Mouse (Mus musculus) liver, embryonic 13.5 days (tissue): ENCODE results near the gene Abi3bp. TPM values are rescaled to one million over a fixed set of nuclear protein-coding genes. Genes with fewer than 3 reads are reported as not detected.

Experiments used
- ATAC-seq: fragments of 200-750 bp; cut with Nextera tagmentation; 2 replicates; pipeline ENCODE4 v1.8.0; 2017; ENCODE audit warnings: low read depth, mild to moderate bottlenecking, moderate number of reproducible peaks, moderate library complexity
- DNase-seq: peaks from one replicate; pipeline ENCODE4 v3.0.0; 2022
- H3K27ac ChIP-seq: fragments of 300-500 bp; sonication (generic); 2 replicates; pipeline ENCODE4 v1.5.1; 2015; ENCODE audit warnings: moderate library complexity, mild to moderate bottlenecking, inconsistent platforms
- H3K27me3 ChIP-seq: fragments of 300-500 bp; sonication (generic); 2 replicates; pipeline ENCODE4 v1.6.1; 2015; ENCODE audit warnings: mild to moderate bottlenecking, inconsistent platforms
- H3K36me3 ChIP-seq: fragments of 300-500 bp; sonication (generic); 2 replicates; pipeline ENCODE4 v1.6.1; 2015; ENCODE audit warnings: mild to moderate bottlenecking, inconsistent platforms
- H3K4me1 ChIP-seq: fragments of 300-500 bp; sonication (generic); replicated peaks from 2 replicates; pipeline ENCODE4 v1.6.1; 2015; ENCODE audit warnings: inconsistent platforms
- H3K4me2 ChIP-seq: fragments of 300-500 bp; sonication (generic); 2 replicates; pipeline ENCODE4 v1.6.1; 2015; ENCODE audit warnings: inconsistent platforms, mild to moderate bottlenecking, moderate library complexity
- H3K4me3 ChIP-seq: fragments of 300-500 bp; sonication (generic); replicated peaks from 2 replicates; pipeline ENCODE4 v1.5.1; 2015; ENCODE audit warnings: mild to moderate bottlenecking, inconsistent platforms
- H3K9ac ChIP-seq: fragments of 300-500 bp; sonication (generic); 2 replicates; pipeline ENCODE4 v1.6.1; 2015; ENCODE audit warnings: mild to moderate bottlenecking, inconsistent platforms
- H3K9me3 ChIP-seq: fragments of 300-500 bp; sonication (generic); replicated peaks from 2 replicates; pipeline ENCODE4 v1.6.1; 2016; ENCODE audit warnings: inconsistent platforms
- WGBS: fragments of 180-500 bp; shearing (Covaris S2); methylation state at CpG from one replicate; pipeline ENCODE4 v1.1.7; 2015; ENCODE audit not compliant: insufficient replicate concordance; 5-methylcytosine and 5-hydroxymethylcytosine counted together
- polyA plus RNA-seq: library from polyadenylated mRNA; unstranded; fragments of >200 nt; fragmentation: Nextera tagmentation; extraction: Ambion mirVana; gene quantifications from 2 replicates; pipeline ENCODE4 v1.2.1, GENCODE M21; 2015

Abi3bp gene
- polyA plus RNA-seq, 1 experiment from 2014 or later, result 0.21 TPM

- no peaks in the 10 kb centered on the region for H3K36me3 ChIP-seq
Observed at GRCm38 (mm10) chr16:56518024-56518423, 40.3 kb downstream of the Abi3bp start.

GRCm38 (mm10) chr16:56524359-56524758, 46.7 kb downstream of the Abi3bp start:
- Histone ChIP-seq H3K4me3 (no peak overlapping the region), H3K9me3 (no peaks in the 10 kb centered on the region), H3K4me1 (no peaks in the 10 kb centered on the region), H3K9ac (no peak overlapping the region), H3K27me3 (no peaks in the 10 kb centered on the region), H3K4me2 (no peak overlapping the region), H3K27ac (no peak overlapping the region), H3K36me3 (no peaks in the 10 kb centered on the region)
- 29% methylated on average over 8 of the region's 8 CpGs for WGBS
- ATAC-seq (no peak), DNase-seq (no peak)

More at GRCm38 (mm10) chr16:56518024-56518423, 40.3 kb downstream of the Abi3bp start:
- ATAC-seq, result no peak
- DNase-seq, result no peak
- Histone ChIP-seq H3K9ac (no peak overlapping the region), H3K27me3 (no peaks in the 10 kb centered on the region), H3K4me2 (no peak overlapping the region), H3K4me3 (no peak overlapping the region), H3K9me3 (no peaks in the 10 kb centered on the region), H3K4me1 (no peaks in the 10 kb centered on the region), H3K27ac (no peak overlapping the region)
- 69% methylated on average over 9 of the region's 9 CpGs for WGBS

- no peaks in the 10 kb centered on the region for H3K36me3 ChIP-seq
- no peaks in the 10 kb centered on the region for H3K4me1 ChIP-seq
- DNase-seq, result no peak
- H3K9me3 ChIP-seq, result no peaks in the 10 kb centered on the region
- no peak for ATAC-seq
- H3K27ac ChIP-seq, result no peak overlapping the region
- no peaks in the 10 kb centered on the region for H3K27me3 ChIP-seq
- no peak overlapping the region for H3K9ac ChIP-seq
- no peak overlapping the region for H3K4me3 ChIP-seq
- 73% methylated on average over 1 of the region's 1 CpGs for WGBS
- no peak overlapping the region for H3K4me2 ChIP-seq
Observed at GRCm38 (mm10) chr16:56526482-56526881, 48.8 kb downstream of the Abi3bp start.

- DNase-seq, result no peak
- 49% methylated on average over 3 of the region's 3 CpGs for WGBS
Observed at GRCm38 (mm10) chr16:56528079-56528688, 50.5 kb downstream of the Abi3bp start.

GRCm38 (mm10) chr16:56579536-56579935, 101.9 kb downstream of the Abi3bp start:
- Histone ChIP-seq H3K4me3 (no peak overlapping the region), H3K9ac (no peak overlapping the region), H3K4me1 (no peaks in the 10 kb centered on the region), H3K4me2 (no peak overlapping the region), H3K36me3 (no peaks in the 10 kb centered on the region), H3K27me3 (no peaks in the 10 kb centered on the region), H3K27ac (no peak overlapping the region), H3K9me3 (no peaks in the 10 kb centered on the region)
- WGBS, result 54% methylated on average over 1 of the region's 1 CpGs
- ATAC-seq (no peak), DNase-seq (no peak)

More at GRCm38 (mm10) chr16:56528079-56528688, 50.5 kb downstream of the Abi3bp start:
- H3K36me3 ChIP-seq, result no peaks in the 10 kb centered on the region
- no peaks in the 10 kb centered on the region for H3K9me3 ChIP-seq
- no peaks in the 10 kb centered on the region for H3K4me1 ChIP-seq
- H3K9ac ChIP-seq, result no peak overlapping the region
- H3K27ac ChIP-seq, result no peak overlapping the region
- no peak overlapping the region for H3K4me3 ChIP-seq
- no peaks in the 10 kb centered on the region for H3K27me3 ChIP-seq
- no peak overlapping the region for H3K4me2 ChIP-seq
- no peak for ATAC-seq

GRCm38 (mm10) chr16:56593581-56593980, 115.9 kb downstream of the Abi3bp start:
- H3K4me2 ChIP-seq, result no peak overlapping the region
- no peaks in the 10 kb centered on the region for H3K27me3 ChIP-seq
- H3K4me3 ChIP-seq, result no peak overlapping the region
- no peaks in the 10 kb centered on the region for H3K36me3 ChIP-seq
- DNase-seq, result no peak
- no peak overlapping the region for H3K9ac ChIP-seq
- H3K4me1 ChIP-seq, result no peaks in the 10 kb centered on the region
- WGBS, result 60% methylated on average over 5 of the region's 5 CpGs
- H3K9me3 ChIP-seq, result no peaks in the 10 kb centered on the region
- no peak overlapping the region for H3K27ac ChIP-seq
- no peak for ATAC-seq

GRCm38 (mm10) chr16:56594866-56595265, 117.2 kb downstream of the Abi3bp start:
- no peak for ATAC-seq
- Histone ChIP-seq H3K9me3 (no peaks in the 10 kb centered on the region), H3K4me2 (no peak overlapping the region), H3K27me3 (no peaks in the 10 kb centered on the region), H3K4me1 (no peaks in the 10 kb centered on the region), H3K4me3 (no peak overlapping the region), H3K36me3 (no peaks in the 10 kb centered on the region), H3K9ac (no peak overlapping the region), H3K27ac (no peak overlapping the region)
- no peak for DNase-seq
- WGBS, result 74% methylated on average over 6 of the region's 6 CpGs

- H3K9me3 ChIP-seq, result no peaks in the 10 kb centered on the region
- WGBS, result 63% methylated on average over 4 of the region's 4 CpGs
- no peaks in the 10 kb centered on the region for H3K27me3 ChIP-seq
- no peak overlapping the region for H3K27ac ChIP-seq
- H3K36me3 ChIP-seq, result no peaks in the 10 kb centered on the region
- no peak overlapping the region for H3K4me2 ChIP-seq
- H3K4me3 ChIP-seq, result no peak overlapping the region
- no peak overlapping the region for H3K9ac ChIP-seq
- no peaks in the 10 kb centered on the region for H3K4me1 ChIP-seq
- ATAC-seq (no peak), DNase-seq (no peak)
Observed at GRCm38 (mm10) chr16:56598427-56598826, 120.7 kb downstream of the Abi3bp start.

- ATAC-seq (no peak), DNase-seq (no peak)
- H3K4me1 ChIP-seq, result no peaks in the 10 kb centered on the region
- no peak overlapping the region for H3K4me3 ChIP-seq
- no peak overlapping the region for H3K27ac ChIP-seq
- no peaks in the 10 kb centered on the region for H3K9me3 ChIP-seq
- WGBS, result 77% methylated on average over 1 of the region's 1 CpGs
- no peak overlapping the region for H3K4me2 ChIP-seq
- no peaks in the 10 kb centered on the region for H3K36me3 ChIP-seq
- no peaks in the 10 kb centered on the region for H3K27me3 ChIP-seq
- H3K9ac ChIP-seq, result no peak overlapping the region
Observed at GRCm38 (mm10) chr16:56602394-56602793, 124.7 kb downstream of the Abi3bp start.

GRCm38 (mm10) chr16:56610572-56610971, 132.9 kb downstream of the Abi3bp start:
- ATAC-seq (no peak), DNase-seq (no peak)
- H3K4me1 ChIP-seq, result no peaks in the 10 kb centered on the region
- no peak overlapping the region for H3K27ac ChIP-seq
- no peak overlapping the region for H3K9ac ChIP-seq
- H3K36me3 ChIP-seq, result no peaks in the 10 kb centered on the region
- no peaks in the 10 kb centered on the region for H3K27me3 ChIP-seq
- no peaks in the 10 kb centered on the region for H3K9me3 ChIP-seq
- H3K4me3 ChIP-seq, result no peak overlapping the region
- H3K4me2 ChIP-seq, result no peak overlapping the region
- 67% methylated on average over 8 of the region's 8 CpGs for WGBS

GRCm38 (mm10) chr16:56611096-56611867, 133.6 kb downstream of the Abi3bp start:
- WGBS, result 64% methylated on average over 10 of the region's 10 CpGs
- H3K4me1 ChIP-seq, result no peaks in the 10 kb centered on the region
- no peak for DNase-seq
- H3K27ac ChIP-seq, result no peak overlapping the region
- no peak overlapping the region for H3K4me2 ChIP-seq
- H3K36me3 ChIP-seq, result no peaks in the 10 kb centered on the region
- no peak for ATAC-seq
- H3K9ac ChIP-seq, result no peak overlapping the region
- no peaks in the 10 kb centered on the region for H3K9me3 ChIP-seq
- no peak overlapping the region for H3K4me3 ChIP-seq
- H3K27me3 ChIP-seq, result no peaks in the 10 kb centered on the region

GRCm38 (mm10) chr16:56638544-56638943, 160.9 kb downstream of the Abi3bp start:
- Histone ChIP-seq H3K27ac (no peak overlapping the region), H3K4me2 (no peak overlapping the region), H3K36me3 (no peaks in the 10 kb centered on the region), H3K27me3 (no peaks in the 10 kb centered on the region), H3K9me3 (no peaks in the 10 kb centered on the region), H3K4me3 (no peak overlapping the region), H3K4me1 (no peaks in the 10 kb centered on the region), H3K9ac (no peak overlapping the region)
- DNase-seq, result no peak
- WGBS, result 76% methylated on average over 3 of the region's 3 CpGs
- no peak for ATAC-seq
